Mouse (Mus musculus): ENCODE data around the gene Gm9887. TPM values are rescaled to one million over a fixed set of nuclear protein-coding genes. Genes with fewer than 3 reads are reported as not detected.
A peak's percentile ranks its signal among the peaks of the same experiment; 100 is the strongest.

Gm9887 gene
- polyA plus RNA-seq (2015; fragmentation: Nextera tagmentation; extraction: Ambion mirVana), result 0.88 and 0.99 TPM in 2 replicates

DNA sequence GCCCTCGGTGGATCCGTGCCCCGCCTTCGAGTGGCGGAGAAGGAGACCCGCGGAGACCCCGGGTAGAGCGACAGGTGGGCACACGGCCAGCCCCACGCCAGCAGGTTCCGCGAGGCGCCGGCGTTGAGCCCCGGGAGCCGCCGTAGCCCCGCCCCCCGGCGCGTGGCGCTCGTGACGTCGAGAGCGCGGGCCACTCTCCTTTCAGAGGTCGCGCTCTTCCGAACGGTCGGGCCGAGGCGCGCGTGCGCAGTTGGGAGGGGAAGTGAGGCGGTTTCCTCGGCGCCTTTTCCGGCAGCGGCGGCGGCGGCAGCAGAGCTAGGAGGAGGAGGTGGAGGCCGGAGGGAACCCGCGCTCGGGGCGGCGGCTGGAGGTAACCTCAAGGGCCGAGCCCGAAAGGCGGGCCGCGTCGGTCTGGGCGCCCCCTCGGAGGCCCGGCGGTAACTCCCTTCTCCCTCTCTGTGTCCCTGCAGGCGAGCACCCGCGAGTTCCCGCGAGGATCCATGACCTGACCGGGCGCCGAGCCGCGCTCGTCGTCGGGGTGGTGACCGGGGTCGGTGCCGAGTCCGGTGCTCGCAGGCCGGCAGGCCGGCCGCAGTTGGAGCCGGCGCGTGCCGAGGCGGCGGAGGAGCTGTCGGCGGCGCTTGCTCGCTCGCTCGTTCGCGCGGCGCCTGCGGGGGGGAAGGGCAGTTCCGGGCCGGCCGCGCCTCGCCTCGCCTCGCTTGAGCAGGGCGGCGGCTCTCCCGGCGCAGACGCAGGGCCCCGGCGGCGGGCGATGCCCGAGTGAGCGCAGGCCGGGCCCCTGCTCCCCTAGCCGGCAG lies at the start of gene Gm9887, which contains the start of gene Arf6:
Gene Gm9887 (minus strand): TSS at position 605 of the 818 bp plus-strand sequence.
Gene Arf6 (plus strand): TSS at position 297 of the 818 bp plus-strand sequence.
- H3K4me3 ChIP-seq (ENCODE audit: low read depth, low read length), result peak within 1 kb of the TSS; percentile 99
- H3K27me3 ChIP-seq (ENCODE audit: control insufficient read depth, insufficient read depth, low read depth, low read length), result no peaks in the 10 kb centered on the region
- WGBS, result under 1% methylated on average over 103 of the region's 121 CpGs

DNA sequence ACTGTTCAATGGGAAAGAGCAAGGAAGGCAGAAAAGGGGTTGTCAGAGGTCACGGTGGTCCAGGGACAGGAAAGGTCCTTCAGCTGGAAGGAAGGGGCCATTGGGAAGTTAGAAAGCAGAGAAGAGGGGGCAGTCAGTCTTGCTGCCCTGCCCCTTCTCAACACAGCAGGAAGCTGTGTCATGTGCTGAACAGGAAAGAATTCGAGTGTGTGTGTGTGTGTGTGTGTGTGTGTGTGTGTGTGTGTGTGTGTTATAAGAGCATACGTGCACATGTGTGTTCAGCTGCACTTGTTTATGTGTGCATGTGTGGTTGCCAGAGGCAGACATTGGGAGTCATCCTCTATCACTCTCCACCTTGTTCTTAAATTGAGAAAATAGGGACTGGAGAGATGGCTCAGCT lies 48.5 kb upstream of the Gm9887 start:
- ATAC-seq, result no peak
- Histone ChIP-seq H3K4me2 (ENCODE audit: low read length) (no peak overlapping the region), H3K9me3 (replicated peaks; ENCODE audit: control insufficient read depth, low read length, poor library complexity, severe bottlenecking) (peaks cover 3% of the 10 kb centered on the region; the same call in 1 of the 2 replicates), H3K4me3 (ENCODE audit: low read depth, low read length) (no peak overlapping the region), H3K27me3 (ENCODE audit: control insufficient read depth, insufficient read depth, low read depth, low read length) (no peaks in the 10 kb centered on the region), H3K36me3 (ENCODE audit: control insufficient read depth, insufficient read depth, low read length) (no peaks in the 10 kb centered on the region), H3K9ac (ENCODE audit: low read depth, low read length) (no peak overlapping the region), H3K4me1 (ENCODE audit: control insufficient read depth, insufficient read depth, low read length) (no peaks in the 10 kb centered on the region), H3K27ac (ENCODE audit: low read length) (no peak overlapping the region)
- 76% methylated on average over 3 of the region's 3 CpGs for WGBS

More for the DNA sequence above, at the start of gene Gm9887, which contains the start of gene Arf6:
- Histone ChIP-seq H3K27ac (ENCODE audit: low read length) (peak within 1 kb of the TSS; percentile 91), H3K36me3 (ENCODE audit: control insufficient read depth, insufficient read depth, low read length) (no peaks in the 10 kb centered on the region), H3K4me1 (ENCODE audit: control insufficient read depth, insufficient read depth, low read length) (peaks cover 24% of the 10 kb centered on the region), H3K9ac (ENCODE audit: low read depth, low read length) (peak within 1 kb of the TSS; percentile 98), H3K4me2 (ENCODE audit: low read length) (peak within 1 kb of the TSS; percentile 91), H3K9me3 (replicated peaks; ENCODE audit: control insufficient read depth, low read length, poor library complexity, severe bottlenecking) (no peaks in the 10 kb centered on the region)
- peak; percentile 93 for ATAC-seq

DNA sequence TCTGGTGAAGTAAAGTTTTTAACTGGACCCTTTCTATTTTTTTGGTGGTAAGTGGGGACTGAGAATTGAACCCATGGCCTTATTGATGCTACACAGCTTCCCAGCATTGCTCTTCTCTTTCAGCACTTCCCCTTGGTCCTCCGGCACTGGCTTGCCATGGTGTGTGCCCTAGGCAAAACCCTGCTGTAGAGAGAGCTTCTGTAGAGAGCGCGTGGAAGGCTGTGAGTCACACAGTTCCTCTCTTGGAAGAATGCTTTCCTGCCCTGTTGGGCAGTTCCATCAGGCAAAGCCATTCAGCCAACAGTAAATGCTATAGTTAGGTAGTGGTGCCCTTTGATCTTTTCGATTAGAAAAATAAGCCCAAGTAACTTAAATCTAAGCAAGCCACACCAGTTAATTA lies 47.3 kb upstream of the Gm9887 start:
- WGBS, result 92% methylated on average over 4 of the region's 4 CpGs
- no peaks in the 10 kb centered on the region for H3K4me1 ChIP-seq (ENCODE audit: control insufficient read depth, insufficient read depth, low read length)
- H3K36me3 ChIP-seq (ENCODE audit: control insufficient read depth, insufficient read depth, low read length), result no peaks in the 10 kb centered on the region
- no peaks in the 10 kb centered on the region for H3K27me3 ChIP-seq (ENCODE audit: control insufficient read depth, insufficient read depth, low read depth, low read length)
- no peak overlapping the region for H3K4me3 ChIP-seq (ENCODE audit: low read depth, low read length)
- no peak overlapping the region for H3K9ac ChIP-seq (ENCODE audit: low read depth, low read length)
- H3K4me2 ChIP-seq (ENCODE audit: low read length), result no peak overlapping the region
- ATAC-seq, result no peak
- H3K9me3 ChIP-seq (replicated peaks; ENCODE audit: control insufficient read depth, low read length, poor library complexity, severe bottlenecking), result peaks cover 3% of the 10 kb centered on the region; the same call in 1 of the 2 replicates
- no peak overlapping the region for H3K27ac ChIP-seq (ENCODE audit: low read length)

DNA sequence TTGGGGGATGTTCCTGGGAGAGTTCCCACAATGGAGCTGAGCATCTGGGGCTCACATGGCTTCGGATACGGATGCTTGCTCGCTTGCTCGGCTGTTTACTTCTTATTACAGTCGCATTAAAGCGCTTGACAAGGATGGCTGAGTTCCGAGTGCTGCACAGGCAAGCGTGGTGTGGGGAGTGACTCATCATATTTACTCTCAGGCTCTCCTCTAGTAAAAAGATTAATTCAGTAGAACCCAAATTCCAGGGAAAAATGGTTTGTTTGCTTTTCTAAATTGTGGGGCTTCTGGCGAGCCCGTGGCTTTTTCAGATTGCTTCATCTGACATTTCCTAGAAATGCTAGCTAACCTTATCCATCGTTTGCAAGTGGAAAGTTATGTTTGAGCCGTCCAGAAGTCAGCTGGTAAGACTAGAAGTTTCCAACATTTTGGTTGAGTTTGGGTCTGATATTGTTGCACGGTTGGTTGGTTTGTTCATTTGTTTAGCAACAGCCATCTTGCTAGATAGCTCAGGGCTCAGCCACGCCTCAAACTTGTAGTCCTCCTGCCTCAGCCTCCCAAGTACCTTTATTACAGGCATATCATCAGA lies 46.9 kb upstream of the Gm9887 start:
- Histone ChIP-seq H3K9me3 (replicated peaks; ENCODE audit: control insufficient read depth, low read length, poor library complexity, severe bottlenecking) (peaks cover 3% of the 10 kb centered on the region; the same call in 1 of the 2 replicates), H3K27ac (ENCODE audit: low read length) (no peak overlapping the region), H3K4me1 (ENCODE audit: control insufficient read depth, insufficient read depth, low read length) (no peaks in the 10 kb centered on the region), H3K9ac (ENCODE audit: low read depth, low read length) (no peak overlapping the region), H3K27me3 (ENCODE audit: control insufficient read depth, insufficient read depth, low read depth, low read length) (no peaks in the 10 kb centered on the region), H3K4me2 (ENCODE audit: low read length) (no peak overlapping the region), H3K36me3 (ENCODE audit: control insufficient read depth, insufficient read depth, low read length) (no peaks in the 10 kb centered on the region), H3K4me3 (ENCODE audit: low read depth, low read length) (no peak overlapping the region)
- ATAC-seq, result no peak
- WGBS, result 86% methylated on average over 14 of the region's 14 CpGs

DNA sequence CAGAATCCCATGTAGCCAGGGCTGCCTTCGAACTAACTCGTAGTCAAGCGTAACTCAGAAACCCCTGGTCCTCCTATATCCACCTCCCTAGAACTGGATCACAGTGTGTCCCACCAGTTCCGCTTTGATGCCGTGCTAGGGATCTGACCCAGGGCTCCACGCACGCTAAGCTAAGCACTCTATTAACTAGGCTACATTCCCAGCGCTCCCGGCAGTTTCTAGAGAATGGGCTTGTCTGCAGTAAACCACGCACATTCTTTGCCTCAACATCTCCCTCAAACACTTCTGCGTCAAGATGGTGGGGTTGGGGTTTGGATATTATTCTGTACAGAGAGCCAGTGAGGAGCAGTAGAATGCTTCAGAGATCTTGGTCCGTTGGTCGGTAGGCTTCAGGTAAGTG lies 46.3 kb upstream of the Gm9887 start:
- ATAC-seq, result no peak
- no peak overlapping the region for H3K27ac ChIP-seq (ENCODE audit: low read length)
- H3K27me3 ChIP-seq (ENCODE audit: control insufficient read depth, insufficient read depth, low read depth, low read length), result no peaks in the 10 kb centered on the region
- no peak overlapping the region for H3K4me2 ChIP-seq (ENCODE audit: low read length)
- H3K4me1 ChIP-seq (ENCODE audit: control insufficient read depth, insufficient read depth, low read length), result no peaks in the 10 kb centered on the region
- H3K4me3 ChIP-seq (ENCODE audit: low read depth, low read length), result no peak overlapping the region
- no peaks in the 10 kb centered on the region for H3K36me3 ChIP-seq (ENCODE audit: control insufficient read depth, insufficient read depth, low read length)
- H3K9me3 ChIP-seq (replicated peaks; ENCODE audit: control insufficient read depth, low read length, poor library complexity, severe bottlenecking), result peaks cover 3% of the 10 kb centered on the region; the same call in 1 of the 2 replicates
- WGBS, result 87% methylated on average over 13 of the region's 13 CpGs
- H3K9ac ChIP-seq (ENCODE audit: low read depth, low read length), result no peak overlapping the region

DNA sequence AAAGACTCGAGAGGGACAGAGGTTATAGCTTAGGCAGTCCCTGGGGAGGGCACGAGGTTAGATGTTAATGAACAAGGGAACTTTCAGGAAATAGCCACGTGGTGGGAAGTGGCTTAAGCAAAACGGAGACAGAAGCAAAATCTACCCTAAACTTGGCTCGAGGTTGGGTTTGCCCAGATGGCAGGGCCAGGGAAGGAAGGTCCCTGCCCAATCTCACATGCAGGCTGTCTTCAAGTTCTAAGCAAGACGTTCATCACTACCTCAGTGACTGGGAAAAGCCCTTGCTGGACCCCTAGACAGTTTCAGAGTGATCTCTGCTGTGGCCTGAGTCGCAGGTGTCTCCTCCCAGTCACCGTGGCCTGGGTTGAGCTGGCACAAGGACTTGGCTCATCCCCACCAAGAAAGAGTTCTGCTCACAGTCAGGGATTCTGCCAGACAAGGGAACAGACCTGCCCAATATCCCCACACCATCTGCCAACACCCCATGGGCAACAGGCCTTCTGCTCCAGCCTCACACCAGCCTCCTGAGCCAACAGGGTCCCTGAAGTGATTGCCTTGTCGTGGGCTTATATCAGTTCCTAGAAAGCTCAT lies 45.5 kb upstream of the Gm9887 start:
- 66% methylated on average over 9 of the region's 9 CpGs for WGBS
- Histone ChIP-seq H3K4me1 (ENCODE audit: control insufficient read depth, insufficient read depth, low read length) (no peaks in the 10 kb centered on the region), H3K36me3 (ENCODE audit: control insufficient read depth, insufficient read depth, low read length) (no peaks in the 10 kb centered on the region), H3K4me2 (ENCODE audit: low read length) (no peak overlapping the region), H3K4me3 (ENCODE audit: low read depth, low read length) (no peak overlapping the region), H3K27me3 (ENCODE audit: control insufficient read depth, insufficient read depth, low read depth, low read length) (no peaks in the 10 kb centered on the region), H3K9ac (ENCODE audit: low read depth, low read length) (no peak overlapping the region), H3K27ac (ENCODE audit: low read length) (no peak overlapping the region), H3K9me3 (replicated peaks; ENCODE audit: control insufficient read depth, low read length, poor library complexity, severe bottlenecking) (no peaks in the 10 kb centered on the region)
- ATAC-seq, result no peak

DNA sequence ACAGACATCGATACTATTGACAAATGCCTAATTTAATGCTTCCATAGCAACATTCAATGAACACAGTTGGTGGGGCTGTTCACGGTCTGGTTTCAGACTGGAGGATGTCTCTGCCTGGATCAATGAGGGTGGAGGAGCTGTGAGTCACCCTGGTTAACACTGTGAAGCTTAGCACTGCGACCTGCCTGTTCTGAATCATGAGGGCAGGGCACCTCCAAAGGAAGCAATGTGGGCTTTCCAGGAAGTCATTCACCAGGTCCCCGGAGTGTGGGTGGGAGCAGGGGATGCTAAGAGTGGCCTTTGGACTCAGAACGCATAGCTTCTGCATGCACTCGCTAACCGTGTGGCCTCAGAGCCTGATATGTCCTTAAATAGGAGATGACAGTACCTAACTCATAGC lies 44.5 kb upstream of the Gm9887 start:
- no peaks in the 10 kb centered on the region for H3K27me3 ChIP-seq (ENCODE audit: control insufficient read depth, insufficient read depth, low read depth, low read length)
- no peak overlapping the region for H3K9ac ChIP-seq (ENCODE audit: low read depth, low read length)
- H3K4me3 ChIP-seq (ENCODE audit: low read depth, low read length), result no peak overlapping the region
- no peak overlapping the region for H3K27ac ChIP-seq (ENCODE audit: low read length)
- no peak for ATAC-seq
- H3K4me1 ChIP-seq (ENCODE audit: control insufficient read depth, insufficient read depth, low read length), result no peaks in the 10 kb centered on the region
- WGBS, result 76% methylated on average over 7 of the region's 7 CpGs
- no peaks in the 10 kb centered on the region for H3K36me3 ChIP-seq (ENCODE audit: control insufficient read depth, insufficient read depth, low read length)
- H3K9me3 ChIP-seq (replicated peaks; ENCODE audit: control insufficient read depth, low read length, poor library complexity, severe bottlenecking), result no peaks in the 10 kb centered on the region
- H3K4me2 ChIP-seq (ENCODE audit: low read length), result no peak overlapping the region

DNA sequence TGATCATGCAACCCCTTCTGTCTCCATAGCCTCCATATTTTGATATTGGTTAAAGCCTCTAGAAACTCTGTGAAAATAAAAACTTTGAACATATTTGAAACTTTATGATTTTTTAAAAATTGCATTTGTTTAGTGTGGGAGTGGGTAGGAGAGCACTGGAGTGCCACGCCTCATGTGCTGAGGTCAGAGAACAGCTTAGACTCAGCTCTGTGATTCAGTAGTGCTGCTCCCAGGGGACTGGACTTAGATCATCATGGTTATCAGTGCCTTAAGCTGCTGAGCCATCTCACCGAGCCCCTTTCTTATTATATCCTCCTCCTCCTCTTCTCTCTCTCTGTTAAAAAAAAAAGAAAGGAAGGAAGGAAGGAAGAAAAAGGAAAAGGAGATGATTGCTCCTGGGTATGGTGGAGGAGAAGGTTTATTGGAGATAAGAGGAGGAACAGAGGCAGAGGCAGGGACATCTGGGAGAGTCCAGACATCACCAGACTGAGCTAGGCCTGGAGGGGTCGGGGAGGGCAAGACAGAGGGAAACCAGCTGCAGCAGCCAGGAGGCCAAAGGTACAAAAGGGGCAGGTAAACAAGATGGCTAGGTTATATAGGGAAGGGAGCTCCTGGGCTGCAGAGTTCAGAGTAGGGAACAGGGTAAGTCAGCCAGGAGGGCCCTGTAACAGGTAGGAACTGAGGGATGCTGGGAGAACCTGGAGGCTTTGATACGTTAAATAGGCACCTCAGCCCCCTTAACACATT lies 42.7 kb upstream of the Gm9887 start:
- H3K4me2 ChIP-seq (ENCODE audit: low read length), result no peak overlapping the region
- H3K27me3 ChIP-seq (ENCODE audit: control insufficient read depth, insufficient read depth, low read depth, low read length), result no peaks in the 10 kb centered on the region
- H3K27ac ChIP-seq (ENCODE audit: low read length), result no peak overlapping the region
- no peak overlapping the region for H3K4me3 ChIP-seq (ENCODE audit: low read depth, low read length)
- H3K9me3 ChIP-seq (replicated peaks; ENCODE audit: control insufficient read depth, low read length, poor library complexity, severe bottlenecking), result no peaks in the 10 kb centered on the region
- no peak overlapping the region for H3K9ac ChIP-seq (ENCODE audit: low read depth, low read length)
- no peaks in the 10 kb centered on the region for H3K36me3 ChIP-seq (ENCODE audit: control insufficient read depth, insufficient read depth, low read length)
- no peak for ATAC-seq
- 82% methylated on average over 4 of the region's 4 CpGs for WGBS
- H3K4me1 ChIP-seq (ENCODE audit: control insufficient read depth, insufficient read depth, low read length), result no peaks in the 10 kb centered on the region
